15 mouse cellular contexts compared by ENCODE assay signal in genomic region chr2:102190956-102191355, GRCm38 (mm10).
"Had no signal": no experiment of that assay in that cellular context is flagged by ENCODE, and none has a peak within 500 bp of the region (broad histone marks: within the 10 kb centered on the region; RNA-seq: fewer than 3 reads in every experiment).

No protein-coding gene starts in this region.

- H3K4me3 ChIP-seq: limb, embryonic 12.5 days; liver, embryonic 13.5 days; lung, embryonic 15.5 days; megakaryocyte, embryonic 14.5 days; midbrain, embryonic 15.5 days; neural tube, embryonic 12.5 days; stomach, embryonic 15.5 days had no signal

- ATAC-seq: intestine, postnatal 0 days; liver, postnatal 0 days; midbrain, embryonic 15.5 days had no signal

- H3K9me3 ChIP-seq: limb, embryonic 12.5 days; liver, embryonic 13.5 days; lung, embryonic 15.5 days; midbrain, embryonic 15.5 days; neural tube, embryonic 12.5 days; stomach, embryonic 15.5 days had no signal

- H3K9ac ChIP-seq: limb, embryonic 12.5 days; liver, embryonic 13.5 days; liver, postnatal 0 days; lung, embryonic 15.5 days; midbrain, embryonic 15.5 days; neural tube, embryonic 12.5 days; stomach, embryonic 15.5 days had no signal

- H3K4me1 ChIP-seq: neural tube, embryonic 12.5 days; stomach, embryonic 15.5 days had no signal

- DNase-seq: liver; liver, embryonic 13.5 days; liver, postnatal 0 days; lung, postnatal 14 days; right cerebral cortex, postnatal 14 days; thymus, adult 2 months; thymus, postnatal 25 days had no signal

- H3K4me2 ChIP-seq: limb, embryonic 12.5 days; liver, embryonic 13.5 days; lung, embryonic 15.5 days; midbrain, embryonic 11.5 days; midbrain, embryonic 15.5 days; neural tube, embryonic 12.5 days; stomach, embryonic 15.5 days had no signal

- H3K36me3 ChIP-seq: limb, embryonic 12.5 days; liver, embryonic 13.5 days; lung, embryonic 15.5 days; midbrain, embryonic 15.5 days; neural tube, embryonic 12.5 days; stomach, embryonic 15.5 days had no signal

- H3K27me3 ChIP-seq: limb, embryonic 12.5 days; lung, embryonic 15.5 days; midbrain, embryonic 15.5 days; neural tube, embryonic 12.5 days; stomach, embryonic 15.5 days had no signal

- H3K27ac ChIP-seq: limb, embryonic 12.5 days; liver, embryonic 13.5 days; lung, embryonic 15.5 days; midbrain, embryonic 15.5 days; neural tube, embryonic 12.5 days; stomach, embryonic 15.5 days had no signal
